Mouse (Mus musculus) ES-Bruce4 (cell line): ENCODE data around the gene Fndc7.
"Not testable (repeated sequence)": the region's sequence is repeated elsewhere in the genome, so short reads cannot be mapped to it uniquely, and the experiment has no call there.

ENCODE experiments used
- CTCF ChIP-seq: IDR thresholded peaks from one replicate; pipeline ENCODE4 v1.8.1; 2011; ENCODE audit warnings: low read depth, low read length
- EP300 ChIP-seq: IDR thresholded peaks from 2 replicates; pipeline ENCODE4 v1.6.1; 2011; ENCODE audit warnings: low read depth, low read length; ENCODE audit not compliant: insufficient read depth
- POLR2A ChIP-seq: IDR thresholded peaks from one replicate; pipeline ENCODE4 v1.8.1; 2011; ENCODE audit warnings: low read length; ENCODE audit not compliant: insufficient read depth

- TF ChIP-seq POLR2A, CTCF, EP300: not testable (repeated sequence)
Observed at GRCm38 (mm10) chr3:108881873-108882272, 7.9 kb downstream of the Fndc7 start.
